ENCODE assay signal across 8 mouse cellular contexts in genomic region chr10:93889579-93889950, GRCm38 (mm10). TPM values are rescaled to one million over a fixed set of nuclear protein-coding genes. Genes with fewer than 3 reads are reported as not detected.
A peak's percentile ranks its signal among the peaks of the same experiment; 100 is the strongest.
DNase-seq lines count a peak whose midpoint lies in the region; ATAC-seq lines count a peak whose summit lies in the region.

No protein-coding gene starts in this region.

- H3K27ac ChIP-seq in hindbrain, embryonic 10.5 days, result peak overlapping the region; percentile 96
- peak overlapping the region; percentile 81 for H3K27ac ChIP-seq in lung, embryonic 16.5 days (ENCODE audit: low read length)

- DNase-seq in Muller cell, postnatal 12 days (ENCODE audit: inconsistent ontology term), result peak; percentile 93
- DNase-seq in cerebellum, adult 9-10 months, result peak; percentile 81
- peak; percentile 91 for DNase-seq in hindbrain, embryonic 10.5 days (ENCODE audit: low spot score)
- peak; percentile 85 for DNase-seq in layer of hippocampus, adult 9-11 months
- peak; percentile 78 for DNase-seq in ovary, adult 18-20 months (ENCODE audit: low spot score)
- DNase-seq in thymus, postnatal 0 days (ENCODE audit: low spot score), result peak; percentile 85

- peak overlapping the region; percentile 98 for H3K4me3 ChIP-seq in hindbrain, embryonic 10.5 days
- peak overlapping the region; percentile 62 for H3K4me3 ChIP-seq in lung, embryonic 16.5 days (ENCODE audit: low read length)

- ATAC-seq in frontal cortex, adult (ENCODE audit: low TSS enrichment), result peak; percentile 99
- ATAC-seq in lung, embryonic 16.5 days (ENCODE audit: low read depth), result peak; percentile 99

- H3K36me3 ChIP-seq in hindbrain, embryonic 10.5 days, result peaks cover 28% of the 10 kb centered on the region
- peaks cover 15% of the 10 kb centered on the region for H3K36me3 ChIP-seq in lung, embryonic 16.5 days (ENCODE audit: control insufficient read depth, insufficient read depth, low read length)

- WGBS in hindbrain, embryonic 10.5 days, result under 1% methylated on average over 26 of the region's 30 CpGs
- under 1% methylated on average over 27 of the region's 30 CpGs for WGBS in lung, embryonic 16.5 days

- no peaks in the 10 kb centered on the region for H3K9me3 ChIP-seq in hindbrain, embryonic 10.5 days
- H3K9me3 ChIP-seq in lung, embryonic 16.5 days (ENCODE audit: control insufficient read depth, low read length), result no peaks in the 10 kb centered on the region

- peaks cover 12% of the 10 kb centered on the region for H3K4me1 ChIP-seq in hindbrain, embryonic 10.5 days (replicated peaks)
- H3K4me1 ChIP-seq in lung, embryonic 16.5 days (replicated peaks; ENCODE audit: control insufficient read depth, insufficient read depth, low read length), result peaks cover 8% of the 10 kb centered on the region

- H3K27me3 ChIP-seq in hindbrain, embryonic 10.5 days (ENCODE audit: insufficient read depth, poor library complexity, severe bottlenecking), result no peaks in the 10 kb centered on the region
- no peaks in the 10 kb centered on the region for H3K27me3 ChIP-seq in lung, embryonic 16.5 days (ENCODE audit: control insufficient read depth, insufficient read depth, low read depth, low read length)

- peak overlapping the region; percentile 88 for H3K4me2 ChIP-seq in lung, embryonic 16.5 days (ENCODE audit: low read depth, low read length)

- H3K9ac ChIP-seq in lung, embryonic 16.5 days (ENCODE audit: low read length), result peak overlapping the region; percentile 76

RNA-seq across cellular contexts. Expression of gene Metap2, which starts 7.3 kb away (rescaled TPM):
- 198 and 220 TPM in 2 replicates for polyA plus RNA-seq in hindbrain, embryonic 10.5 days (2016; fragmentation: Nextera tagmentation; extraction: Ambion mirVana)
- 179 and 192 TPM in 2 replicates for polyA plus RNA-seq in lung, embryonic 16.5 days (2015; fragmentation: Nextera tagmentation; extraction: Ambion mirVana)
- polyA plus RNA-seq in thymus, postnatal 0 days (2015; fragmentation: Nextera tagmentation; extraction: Ambion mirVana), result 261 and 268 TPM in 2 replicates

RNA-seq across cellular contexts. Expression of gene Usp44, which starts 58.2 kb away (rescaled TPM):
- polyA plus RNA-seq in hindbrain, embryonic 10.5 days (2016; fragmentation: Nextera tagmentation; extraction: Ambion mirVana), result 12.6 and 16.7 TPM in 2 replicates
- polyA plus RNA-seq in lung, embryonic 16.5 days (2015; fragmentation: Nextera tagmentation; extraction: Ambion mirVana), result 0.14 and 0.28 TPM in 2 replicates
- polyA plus RNA-seq in thymus, postnatal 0 days (2015; fragmentation: Nextera tagmentation; extraction: Ambion mirVana), result 3.0 and 3.4 TPM in 2 replicates

Comparison
In these comparisons a context has a peak if more than half of its experiments do, and no peak if none do; other contexts are left out.
1. Peak in every context shown above with its lines: DNase-seq, ATAC-seq, H3K4me3 ChIP-seq and H3K27ac ChIP-seq.